Mouse (Mus musculus): ENCODE measurements around the gene Zfand2a. TPM values are rescaled to one million over a fixed set of nuclear protein-coding genes. Genes with fewer than 3 reads are reported as not detected.

Zfand2a gene
- total and polyA plus RNA-seq, 3 experiments = 12.0 to 16.7 (median 14.0) TPM

GRCm38 (mm10) chr5:139495019-139495669, 10.8 kb upstream of the Zfand2a start:
- H3K27me3 ChIP-seq (ENCODE audit: control insufficient read depth, insufficient read depth, low read length) = no peaks in the 10 kb centered on the region; the same call in 1 of the 2 replicates
- no peak overlapping the region for H3K27ac ChIP-seq
- H3K4me1 ChIP-seq (ENCODE audit: control insufficient read depth, insufficient read depth, low read length) = no peaks in the 10 kb centered on the region
- H3K4me3 ChIP-seq = no peak overlapping the region
- no peaks in the 10 kb centered on the region for H3K36me3 ChIP-seq (ENCODE audit: control insufficient read depth, insufficient read depth, low read length)
- 42% methylated on average over 22 of the region's 22 CpGs for WGBS
- DNase-seq = no peak
- no peaks in the 10 kb centered on the region for H3K79me2 ChIP-seq (replicated peaks; ENCODE audit: control insufficient read depth, insufficient read depth, low read length)
- H3K9ac ChIP-seq (ENCODE audit: low read depth, low read length) = no peak overlapping the region
- TF ChIP-seq EP300 (IDR thresholded peaks at IDR 0.05; ENCODE audit: insufficient read depth, low read depth, low read length) (no peak), CTCF (IDR thresholded peaks at IDR 0.05) (no peak), POLR2A (IDR thresholded peaks at IDR 0.05; ENCODE audit: insufficient read depth, low read depth, low read length) (no peak)
- intact Hi-C loops (cut with DNase I) = no loop called here

DNA sequence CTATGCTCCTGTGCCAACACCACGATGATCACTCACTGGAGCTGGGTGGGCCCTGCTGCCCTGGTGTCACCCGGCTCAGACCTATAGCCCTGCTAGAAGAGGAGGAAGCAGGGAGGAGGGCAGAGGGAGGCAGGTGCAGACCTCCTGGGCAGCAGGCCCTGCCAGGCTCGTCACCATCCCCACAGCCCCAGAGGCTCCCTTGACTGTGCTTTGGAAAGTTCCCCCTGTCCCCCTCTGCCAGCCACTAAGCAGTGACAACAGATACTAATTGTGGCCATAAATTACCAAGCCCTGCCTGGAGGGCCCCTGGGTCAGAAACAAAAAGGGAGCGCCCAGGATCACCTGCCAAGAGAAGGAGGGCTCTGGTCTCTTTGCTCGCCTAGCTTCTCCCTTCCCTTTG, 9.3 kb upstream of the Zfand2a start:
- H3K4me3 ChIP-seq = no peak overlapping the region
- no peaks in the 10 kb centered on the region; the same call in 1 of the 2 replicates for H3K27me3 ChIP-seq (ENCODE audit: control insufficient read depth, insufficient read depth, low read length)
- H3K79me2 ChIP-seq (replicated peaks; ENCODE audit: control insufficient read depth, insufficient read depth, low read length) = no peaks in the 10 kb centered on the region
- WGBS = 62% methylated on average over 5 of the region's 5 CpGs
- DNase-seq = no peak
- no peak for TF ChIP-seq POLR2A (IDR thresholded peaks at IDR 0.05; ENCODE audit: insufficient read depth, low read depth, low read length)
- TF ChIP-seq EP300 (IDR thresholded peaks at IDR 0.05; ENCODE audit: insufficient read depth, low read depth, low read length) = no peak
- no peak for TF ChIP-seq CTCF (IDR thresholded peaks at IDR 0.05)
- intact Hi-C loops (cut with DNase I) = no loop called here
- no peak overlapping the region for H3K9ac ChIP-seq (ENCODE audit: low read depth, low read length)
- no peak overlapping the region for H3K27ac ChIP-seq
- no peaks in the 10 kb centered on the region for H3K4me1 ChIP-seq (ENCODE audit: control insufficient read depth, insufficient read depth, low read length)
- H3K36me3 ChIP-seq (ENCODE audit: control insufficient read depth, insufficient read depth, low read length) = no peaks in the 10 kb centered on the region

DNA sequence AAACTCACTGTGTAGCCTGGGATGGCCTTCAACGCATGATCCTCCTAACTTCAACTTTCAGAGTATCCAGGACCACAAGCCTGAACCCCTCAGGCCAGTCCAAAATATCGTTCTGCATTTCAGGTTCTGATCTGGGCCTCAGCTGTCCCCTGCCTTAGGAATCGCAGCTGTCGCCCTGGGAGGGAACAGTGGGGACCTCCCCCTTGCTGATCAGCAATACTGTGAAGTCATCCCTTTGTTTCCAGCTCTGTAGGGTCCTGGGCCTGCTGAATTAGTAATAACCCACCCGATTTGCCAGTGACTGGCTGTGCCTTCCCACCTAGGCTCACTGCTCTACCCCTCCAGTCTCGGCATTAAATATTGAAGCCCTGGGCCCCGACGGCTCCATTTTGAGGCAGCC, 7.0 kb upstream of the Zfand2a start:
- Histone ChIP-seq H3K79me2 (replicated peaks; ENCODE audit: control insufficient read depth, insufficient read depth, low read length) (no peaks in the 10 kb centered on the region), H3K27ac (no peak overlapping the region), H3K27me3 (ENCODE audit: control insufficient read depth, insufficient read depth, low read length) (no peaks in the 10 kb centered on the region; the same call in 1 of the 2 replicates), H3K4me3 (no peak overlapping the region), H3K4me1 (ENCODE audit: control insufficient read depth, insufficient read depth, low read length) (no peaks in the 10 kb centered on the region), H3K9ac (ENCODE audit: low read depth, low read length) (no peak overlapping the region), H3K36me3 (ENCODE audit: control insufficient read depth, insufficient read depth, low read length) (no peaks in the 10 kb centered on the region)
- intact Hi-C loops (cut with DNase I) = no loop called here
- WGBS = 54% methylated on average over 8 of the region's 8 CpGs
- TF ChIP-seq EP300 (IDR thresholded peaks at IDR 0.05; ENCODE audit: insufficient read depth, low read depth, low read length) (no peak), POLR2A (IDR thresholded peaks at IDR 0.05; ENCODE audit: insufficient read depth, low read depth, low read length) (no peak), CTCF (IDR thresholded peaks at IDR 0.05) (no peak)
- no peak for DNase-seq

DNA sequence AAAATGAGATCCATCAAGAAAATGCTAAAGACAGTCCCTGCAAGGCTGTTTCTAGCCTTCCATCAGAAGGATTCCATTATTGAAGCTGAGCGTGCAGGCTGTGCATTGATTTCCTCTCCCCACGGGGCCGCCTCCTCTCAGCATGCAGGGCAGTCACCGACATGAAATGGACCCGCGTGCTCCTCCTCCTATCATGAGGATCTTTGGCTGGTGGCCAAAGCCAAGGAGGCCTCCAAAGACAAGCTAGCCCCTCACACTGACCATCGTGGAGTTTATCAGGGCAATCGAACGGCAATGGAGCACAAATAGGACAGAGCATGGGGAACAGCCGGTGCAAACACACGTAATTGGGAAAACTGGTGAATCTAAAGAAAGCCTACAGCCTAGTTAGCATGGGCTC, 5.8 kb upstream of the Zfand2a start:
- H3K27me3 ChIP-seq (ENCODE audit: control insufficient read depth, insufficient read depth, low read length) = no peaks in the 10 kb centered on the region; the same call in 1 of the 2 replicates
- H3K79me2 ChIP-seq (replicated peaks; ENCODE audit: control insufficient read depth, insufficient read depth, low read length) = no peaks in the 10 kb centered on the region
- TF ChIP-seq POLR2A (IDR thresholded peaks at IDR 0.05; ENCODE audit: insufficient read depth, low read depth, low read length) (no peak), CTCF (IDR thresholded peaks at IDR 0.05) (no peak), EP300 (IDR thresholded peaks at IDR 0.05; ENCODE audit: insufficient read depth, low read depth, low read length) (no peak)
- no peaks in the 10 kb centered on the region for H3K4me1 ChIP-seq (ENCODE audit: control insufficient read depth, insufficient read depth, low read length)
- DNase-seq = no peak
- WGBS = 69% methylated on average over 11 of the region's 11 CpGs
- no peaks in the 10 kb centered on the region for H3K36me3 ChIP-seq (ENCODE audit: control insufficient read depth, insufficient read depth, low read length)
- H3K9ac ChIP-seq (ENCODE audit: low read depth, low read length) = no peak overlapping the region
- no peak overlapping the region for H3K27ac ChIP-seq
- intact Hi-C loops (cut with DNase I) = no loop called here
- H3K4me3 ChIP-seq = no peak overlapping the region

DNA sequence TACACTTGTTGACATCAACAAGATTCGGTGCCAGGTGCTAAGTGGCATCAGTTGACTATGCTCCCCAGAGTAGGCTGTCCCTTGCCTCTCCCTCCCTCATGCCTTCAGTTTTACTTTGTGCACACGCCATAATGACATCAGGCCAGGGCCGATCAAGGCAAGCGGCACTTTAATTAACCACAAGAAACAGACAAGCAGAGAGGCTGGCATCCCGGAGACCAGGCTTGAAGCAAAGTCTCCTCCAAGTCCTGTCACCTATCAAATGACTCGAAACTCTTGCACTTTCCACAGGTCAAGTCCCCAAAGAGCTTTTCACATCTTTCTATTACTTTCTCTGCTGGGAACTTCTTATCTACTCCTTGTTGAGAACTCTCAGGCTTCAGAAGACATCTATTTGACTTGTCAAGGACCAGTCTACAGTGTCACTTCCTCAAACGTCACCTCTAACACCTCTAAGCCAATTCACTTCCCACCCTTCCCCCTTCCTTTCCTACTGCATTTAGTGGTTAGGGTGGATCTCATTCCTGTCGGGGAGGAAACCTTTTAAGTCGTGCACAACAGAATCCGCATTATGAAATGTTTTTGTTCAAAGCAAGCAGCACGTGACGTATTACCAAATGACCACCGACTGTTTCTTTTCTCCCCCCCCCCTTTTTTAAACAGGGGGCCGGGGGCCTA, 1.0 kb downstream of the Zfand2a start:
- Histone ChIP-seq H3K27me3 (ENCODE audit: control insufficient read depth, insufficient read depth, low read length) (no peaks in the 10 kb centered on the region), H3K79me2 (replicated peaks; ENCODE audit: control insufficient read depth, insufficient read depth, low read length) (no peaks in the 10 kb centered on the region), H3K4me1 (ENCODE audit: control insufficient read depth, insufficient read depth, low read length) (peaks cover 3% of the 10 kb centered on the region), H3K4me3 (peak overlapping the region; percentile 87), H3K36me3 (ENCODE audit: control insufficient read depth, insufficient read depth, low read length) (no peaks in the 10 kb centered on the region), H3K27ac (peak overlapping the region; percentile 97; the same call in 1 of the 2 replicates), H3K9ac (ENCODE audit: low read depth, low read length) (no peak overlapping the region)
- WGBS = 41% methylated on average over 14 of the region's 14 CpGs
- no peak for DNase-seq
- intact Hi-C loops (cut with DNase I) = loop anchor here (5.0 kb wide), 1 partner anchor 141 kb away; no protein-coding TSS in a partner anchor
- TF ChIP-seq EP300 (IDR thresholded peaks at IDR 0.05; ENCODE audit: insufficient read depth, low read depth, low read length) (no peak), CTCF (IDR thresholded peaks at IDR 0.05) (no peak), POLR2A (IDR thresholded peaks at IDR 0.05; ENCODE audit: insufficient read depth, low read depth, low read length) (no peak)

DNA sequence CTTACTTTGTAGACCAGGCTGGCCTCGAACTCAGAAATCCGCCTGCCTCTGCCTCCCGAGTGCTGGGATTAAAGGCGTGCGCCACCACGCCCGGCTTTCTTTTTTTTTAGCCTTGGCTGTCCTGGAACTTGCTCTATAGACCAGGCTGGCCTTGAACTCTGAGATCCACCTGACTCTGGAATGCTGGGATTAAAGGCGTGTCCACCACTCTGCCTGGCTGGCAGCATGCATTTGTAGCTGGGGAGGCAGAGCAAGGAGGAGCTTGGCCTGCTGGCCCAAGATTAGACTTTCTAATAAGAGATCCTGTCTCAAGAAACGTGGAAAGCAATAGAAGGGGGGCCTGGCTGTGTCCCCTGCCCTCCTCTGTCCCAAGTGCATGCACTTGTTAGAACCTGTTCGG, 3.9 kb downstream of the Zfand2a start:
- no peak for TF ChIP-seq POLR2A (IDR thresholded peaks at IDR 0.05; ENCODE audit: insufficient read depth, low read depth, low read length)
- no peak for TF ChIP-seq EP300 (IDR thresholded peaks at IDR 0.05; ENCODE audit: insufficient read depth, low read depth, low read length)
- TF ChIP-seq CTCF (IDR thresholded peaks at IDR 0.05) = no peak
- intact Hi-C loops (cut with DNase I) = loop anchor here (5.0 kb wide), 1 partner anchor 138 kb away; no protein-coding TSS in a partner anchor
- no peaks in the 10 kb centered on the region for H3K27me3 ChIP-seq (ENCODE audit: control insufficient read depth, insufficient read depth, low read length)
- no peaks in the 10 kb centered on the region for H3K79me2 ChIP-seq (replicated peaks; ENCODE audit: control insufficient read depth, insufficient read depth, low read length)
- H3K4me3 ChIP-seq = no peak overlapping the region
- H3K9ac ChIP-seq (ENCODE audit: low read depth, low read length) = no peak overlapping the region
- peaks cover 3% of the 10 kb centered on the region for H3K4me1 ChIP-seq (ENCODE audit: control insufficient read depth, insufficient read depth, low read length)
- 90% methylated on average over 10 of the region's 10 CpGs for WGBS
- H3K36me3 ChIP-seq (ENCODE audit: control insufficient read depth, insufficient read depth, low read length) = no peaks in the 10 kb centered on the region
- no peak overlapping the region for H3K27ac ChIP-seq
- DNase-seq = no peak

Measured in heart, adult 2 months (tissue).